Mouse (Mus musculus) liver, adult 2 months (tissue): ENCODE data around the gene Lrp6. TPM values are rescaled to one million over a fixed set of nuclear protein-coding genes. Genes with fewer than 3 reads are reported as not detected.

ENCODE experiments used
- DNase-seq: peaks from one replicate; pipeline ENCODE4 v3.0.0-alpha.2; 2011; ENCODE audit warnings: low read depth, low spot score; ENCODE audit errors: extremely low read depth
- H3K27ac ChIP-seq: fragments of 200-500 bp; replicated peaks from 2 replicates; pipeline ENCODE4 v1.5.1; 2012; ENCODE audit warnings: low read depth, mild to moderate bottlenecking, control low read depth, inconsistent platforms, low read length; ENCODE audit not compliant: insufficient read depth
- H3K27me3 ChIP-seq: fragments of 200-500 bp; 2 replicates; pipeline ENCODE4 v1.6.1; 2012; ENCODE audit warnings: mild to moderate bottlenecking, moderate library complexity, low read length, inconsistent platforms; ENCODE audit not compliant: control insufficient read depth, insufficient read depth
- H3K36me3 ChIP-seq: fragments of 200-500 bp; 2 replicates; pipeline ENCODE4 v1.6.1; 2012; ENCODE audit warnings: low read length, inconsistent platforms; ENCODE audit not compliant: control insufficient read depth, insufficient read depth
- H3K4me1 ChIP-seq: fragments of 200-500 bp; 2 replicates; pipeline ENCODE4 v1.6.1; 2011; ENCODE audit warnings: low read length; ENCODE audit not compliant: control insufficient read depth, insufficient read depth
- H3K4me3 ChIP-seq: fragments of 200-500 bp; 2 replicates; pipeline ENCODE4 v1.5.1; 2011; ENCODE audit warnings: low read depth, mild to moderate bottlenecking, control low read depth, low read length, moderate library complexity; ENCODE audit not compliant: insufficient read depth
- H3K79me2 ChIP-seq: fragments of 200-500 bp; 2 replicates; pipeline ENCODE4 v1.6.1; 2012; ENCODE audit warnings: inconsistent platforms, mild to moderate bottlenecking, low read length, moderate library complexity; ENCODE audit not compliant: control insufficient read depth, insufficient read depth
- H3K9ac ChIP-seq: fragments of 200-500 bp; 2 replicates; pipeline ENCODE4 v1.6.1; 2012; ENCODE audit warnings: low read depth, mild to moderate bottlenecking, control low read depth, inconsistent platforms, low read length
- CTCF ChIP-seq: fragments of 200-500 bp; IDR thresholded peaks from 2 replicates; pipeline ENCODE4 v1.5.1; 2011; ENCODE audit warnings: low read depth, low read length, control low read depth
- POLR2A ChIP-seq: fragments of 200-500 bp; IDR thresholded peaks from 2 replicates; pipeline ENCODE4 v1.6.1; 2011; ENCODE audit warnings: low read length, control low read depth; ENCODE audit not compliant: insufficient read depth; ENCODE audit errors: extremely low read depth
- WGBS: fragments of 180-500 bp; shearing (Covaris S2); methylation state at CpG from one replicate; pipeline ENCODE4 v1.1.7; 2018; 5-methylcytosine and 5-hydroxymethylcytosine counted together
- polyA plus RNA-seq: library from polyadenylated mRNA; depleted of rRNA; stranded (reverse); fragments of >200 nt; gene quantifications from 2 replicates; pipeline ENCODE4 v1.2.3, GENCODE M21; 2012
- total RNA-seq: library from RNA; depleted of rRNA; stranded (reverse); fragments of >200 nt; gene quantifications from 2 replicates; pipeline ENCODE4 v1.2.3, GENCODE M21; 2014

Gene Lrp6
- total and polyA plus RNA-seq, 2 experiments = 15.0 to 48.2 TPM

DNA sequence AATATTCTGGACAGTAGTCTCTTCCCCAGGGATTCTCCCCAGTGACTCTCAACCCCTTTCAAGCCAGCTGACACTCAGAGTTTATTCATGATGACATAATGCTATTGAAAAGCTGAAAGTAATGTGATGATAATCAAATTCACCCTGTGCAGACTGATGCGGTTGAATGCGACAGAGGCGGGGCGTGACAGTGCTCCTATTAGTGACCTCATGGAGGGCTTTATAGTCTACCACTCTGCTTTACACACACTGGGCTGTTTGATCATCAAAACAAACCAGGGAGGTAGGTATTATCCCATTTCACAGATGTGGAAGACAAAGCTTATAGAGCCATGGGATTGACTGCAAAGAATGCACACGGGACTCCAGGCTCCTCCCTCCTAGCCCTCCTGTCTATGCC, 15.3 kb upstream of the Lrp6 start:
- Histone ChIP-seq H3K27me3 (no peaks in the 10 kb centered on the region), H3K4me1 (no peaks in the 10 kb centered on the region), H3K9ac (no peak overlapping the region), H3K79me2 (no peaks in the 10 kb centered on the region), H3K36me3 (no peaks in the 10 kb centered on the region), H3K27ac (no peak overlapping the region), H3K4me3 (no peak overlapping the region)
- DNase-seq = no peak
- TF ChIP-seq CTCF = no peak
- TF ChIP-seq POLR2A = no peak
- 93% methylated on average over 5 of the region's 5 CpGs for WGBS

DNA sequence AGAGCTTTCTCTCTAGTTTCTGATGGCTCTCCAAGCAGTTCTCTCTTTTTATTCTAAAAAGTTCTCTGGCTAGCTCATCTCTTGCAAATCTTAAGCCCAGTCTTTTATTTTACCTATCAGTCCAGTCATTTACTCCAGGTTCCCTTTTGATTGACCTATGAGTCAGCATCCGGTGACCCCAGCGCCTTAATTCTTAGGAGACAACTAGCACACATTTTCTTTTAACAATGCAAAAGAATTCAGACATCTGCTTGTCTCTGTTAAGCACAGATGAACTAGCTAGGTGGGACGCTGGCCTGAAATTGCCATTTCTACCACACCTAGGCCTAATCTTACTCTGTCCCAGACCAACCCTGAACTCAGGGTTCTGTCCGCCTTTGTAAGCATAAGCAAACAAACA, 12.7 kb upstream of the Lrp6 start:
- Histone ChIP-seq H3K27me3 (no peaks in the 10 kb centered on the region), H3K36me3 (no peaks in the 10 kb centered on the region), H3K79me2 (no peaks in the 10 kb centered on the region), H3K9ac (no peak overlapping the region), H3K27ac (no peak overlapping the region), H3K4me1 (no peaks in the 10 kb centered on the region; the same call in 1 of the 2 replicates), H3K4me3 (no peak overlapping the region)
- no peak for TF ChIP-seq CTCF
- no peak for TF ChIP-seq POLR2A
- WGBS = 95% methylated on average over 4 of the region's 4 CpGs
- no peak for DNase-seq

DNA sequence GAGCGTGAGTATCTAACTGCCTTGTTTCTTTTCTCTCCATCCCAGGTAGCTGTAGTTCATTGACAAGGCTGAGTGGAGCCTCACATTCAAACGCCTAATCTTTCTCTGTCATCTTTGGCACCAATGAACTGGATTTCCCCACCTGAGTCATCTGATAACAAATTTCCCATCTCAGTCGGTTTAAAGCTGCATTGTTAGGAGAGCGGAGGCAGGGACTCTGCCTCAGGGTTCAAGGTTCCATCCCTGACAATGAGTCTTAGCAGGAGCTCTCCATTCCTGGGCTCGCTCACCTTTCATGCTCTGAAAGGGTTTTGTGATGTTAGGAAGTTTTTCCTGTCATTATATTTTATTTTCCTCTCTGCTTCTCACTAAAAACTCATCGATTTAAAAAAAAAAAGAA, 11.3 kb upstream of the Lrp6 start:
- no peaks in the 10 kb centered on the region for H3K79me2 ChIP-seq
- H3K4me1 ChIP-seq = no peaks in the 10 kb centered on the region; the same call in 1 of the 2 replicates
- H3K4me3 ChIP-seq = no peak overlapping the region
- H3K27me3 ChIP-seq = no peaks in the 10 kb centered on the region
- WGBS = 67% methylated on average over 6 of the region's 6 CpGs
- H3K36me3 ChIP-seq = no peaks in the 10 kb centered on the region
- H3K9ac ChIP-seq = no peak overlapping the region
- H3K27ac ChIP-seq = no peak overlapping the region
- no peak for TF ChIP-seq CTCF
- TF ChIP-seq POLR2A = no peak
- DNase-seq = no peak

DNA sequence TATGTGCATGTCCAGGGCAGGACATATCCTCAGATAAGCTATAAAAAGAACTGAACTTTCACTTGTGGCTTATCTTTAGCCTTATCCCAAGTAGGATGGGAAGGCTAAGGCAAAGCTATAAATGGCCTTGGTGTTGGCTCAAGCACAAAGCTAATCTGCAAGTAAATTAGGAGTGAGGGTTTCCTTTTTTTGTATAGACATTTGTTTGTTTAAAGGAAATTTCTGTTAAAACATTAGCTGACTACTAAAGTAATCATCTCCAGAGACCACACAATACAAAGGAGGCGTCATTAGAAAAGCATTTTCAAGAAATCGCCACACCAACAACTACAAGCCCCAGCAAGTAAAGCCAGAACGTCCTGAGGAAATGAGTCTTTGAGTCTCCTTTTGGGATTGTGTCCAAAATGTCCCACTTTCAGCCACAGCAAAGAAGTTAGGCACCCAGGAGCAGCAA, 8.6 kb upstream of the Lrp6 start:
- Histone ChIP-seq H3K79me2 (no peaks in the 10 kb centered on the region), H3K4me3 (no peak overlapping the region), H3K9ac (no peak overlapping the region), H3K4me1 (no peaks in the 10 kb centered on the region; the same call in 1 of the 2 replicates), H3K27ac (peak overlapping the region; percentile 81), H3K36me3 (no peaks in the 10 kb centered on the region), H3K27me3 (no peaks in the 10 kb centered on the region)
- peak; percentile 25 for DNase-seq
- 72% methylated on average over 3 of the region's 3 CpGs for WGBS
- no peak for TF ChIP-seq POLR2A
- no peak for TF ChIP-seq CTCF

DNA sequence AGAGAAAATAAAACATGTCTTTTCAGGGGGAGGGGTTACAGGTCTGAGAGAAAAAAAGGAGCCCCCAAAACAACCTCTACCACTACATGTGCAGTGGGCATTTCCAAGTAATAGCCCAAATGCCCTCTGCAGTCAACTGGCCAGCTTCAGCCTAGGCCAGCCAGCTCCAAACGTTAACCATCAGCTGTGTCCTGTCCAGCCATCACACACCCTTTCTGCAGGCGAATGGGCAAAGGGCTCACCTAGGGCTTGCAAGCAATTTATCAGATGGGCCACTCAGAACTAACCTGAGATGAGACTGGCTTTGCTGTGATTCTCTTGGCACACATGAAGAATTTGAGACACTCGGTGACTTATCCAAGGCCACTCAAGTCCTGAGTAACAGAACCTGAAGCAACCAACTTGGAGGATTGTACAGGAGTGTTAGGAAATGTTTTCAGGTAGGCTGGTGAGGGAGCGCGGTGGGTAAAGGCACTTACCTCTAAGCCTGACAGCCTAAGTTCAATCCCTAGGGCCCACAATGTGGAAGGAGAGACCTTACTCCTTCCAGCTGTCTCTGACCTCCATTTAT, 1.3 kb upstream of the Lrp6 start:
- H3K27ac ChIP-seq = no peak overlapping the region
- WGBS = 57% methylated on average over 5 of the region's 5 CpGs
- peak; percentile 60 for DNase-seq
- peaks cover 7% of the 10 kb centered on the region for H3K4me1 ChIP-seq
- no peaks in the 10 kb centered on the region for H3K36me3 ChIP-seq
- H3K4me3 ChIP-seq = no peak overlapping the region
- TF ChIP-seq POLR2A (no peak), CTCF (no peak)
- H3K27me3 ChIP-seq = no peaks in the 10 kb centered on the region
- peaks cover 16% of the 10 kb centered on the region; the same call in 1 of the 2 replicates for H3K79me2 ChIP-seq
- no peak overlapping the region for H3K9ac ChIP-seq

DNA sequence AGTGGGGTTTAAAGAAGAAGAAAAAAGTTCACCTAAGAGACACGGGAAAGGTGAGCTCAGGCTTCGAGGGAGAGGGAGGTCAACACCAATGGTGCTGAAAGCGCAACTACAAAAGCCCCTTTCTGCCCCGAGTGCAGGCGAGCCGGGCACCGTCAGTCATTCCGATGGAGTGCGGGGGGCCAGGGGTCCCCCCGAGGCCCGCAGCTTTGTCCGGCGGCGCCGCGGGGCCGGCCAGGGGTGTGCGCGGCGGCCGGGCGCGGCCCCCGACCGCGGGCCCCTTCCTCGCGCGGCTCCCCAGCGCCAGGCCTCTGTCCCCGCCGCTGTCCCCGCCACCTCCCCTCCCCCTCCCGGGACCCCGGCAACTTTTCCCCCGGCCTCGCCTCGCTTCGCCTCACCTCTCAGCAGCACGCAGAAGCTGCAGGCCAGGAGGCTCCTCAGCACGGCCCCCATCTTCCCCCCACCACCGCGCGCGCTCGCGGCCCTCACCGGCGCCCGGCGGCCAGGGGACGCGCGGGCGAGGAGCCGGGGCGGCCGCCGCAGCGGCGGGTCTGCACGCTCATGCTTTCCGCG, 432 bp downstream of the Lrp6 start:
- no peak for DNase-seq
- Histone ChIP-seq H3K27ac (peak overlapping the region; percentile 95), H3K36me3 (no peaks in the 10 kb centered on the region), H3K27me3 (no peaks in the 10 kb centered on the region), H3K9ac (peak overlapping the region; percentile 100), H3K79me2 (peaks cover 29% of the 10 kb centered on the region), H3K4me3 (peak overlapping the region; percentile 100), H3K4me1 (peaks cover 19% of the 10 kb centered on the region)
- under 1% methylated on average over 63 of the region's 64 CpGs for WGBS
- no peak for TF ChIP-seq POLR2A
- TF ChIP-seq CTCF = no peak
